Mouse (Mus musculus) bone marrow macrophage, adult 2 months (primary cell): Measurements from ENCODE around the gene Dohh.

Experiments used
- CTCF ChIP-seq: IDR thresholded peaks from 2 replicates; pipeline ENCODE4 v1.5.1; 2012; ENCODE audit warnings: low read depth, mild to moderate bottlenecking, low read length, moderate library complexity
- POLR2A ChIP-seq: IDR thresholded peaks from 2 replicates; pipeline ENCODE4 v1.6.1; 2012; ENCODE audit warnings: mild to moderate bottlenecking, low read depth, low read length, borderline replicate concordance

DNA sequence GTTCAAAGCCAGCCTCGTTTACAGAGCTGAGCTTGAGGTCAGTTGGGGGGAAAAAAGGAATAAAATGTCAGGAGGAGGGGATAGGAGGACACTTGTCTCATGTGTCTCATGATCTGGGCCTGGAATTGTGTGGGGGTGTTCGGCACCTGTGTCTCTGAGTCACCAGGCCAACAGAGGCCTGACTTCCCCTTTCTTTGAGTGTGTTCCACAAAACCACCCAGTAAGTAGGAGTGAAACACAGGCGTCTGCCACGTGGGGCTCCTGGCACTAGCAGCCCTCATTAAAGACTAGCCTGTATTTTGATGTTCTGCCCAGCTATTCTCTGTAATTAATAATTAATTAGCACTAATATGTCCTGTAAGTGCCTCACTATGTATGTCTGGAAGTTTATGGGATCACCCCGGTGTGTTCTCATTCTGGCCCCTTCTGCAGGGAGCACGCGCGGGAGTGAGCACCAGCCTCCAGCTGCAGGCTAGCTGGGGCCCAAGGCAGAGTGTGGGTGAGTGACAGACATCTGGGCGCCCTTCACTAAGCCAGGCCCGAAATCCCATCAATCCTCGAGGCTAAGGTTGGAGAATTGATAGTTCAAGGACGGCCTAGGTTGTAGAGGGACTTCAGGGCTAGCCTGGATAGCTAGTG is 27.8 kb upstream of the Dohh start:
- TF ChIP-seq CTCF = no peak
- TF ChIP-seq POLR2A = no peak
